Mouse (Mus musculus): ENCODE measurements at regions not wholly inside any gene's neighbourhood (a gene's known extent, or its start where the extent isn't known, plus 50 kb on each side); places are given as distances from the start of the nearest gene placed in this dataset.
A peak's percentile ranks its signal among the peaks of the same experiment; 100 is the strongest.
"Not testable (repeated sequence)": the region's sequence is repeated elsewhere in the genome, so short reads cannot be mapped to it uniquely, and the experiment has no call there.

DNA sequence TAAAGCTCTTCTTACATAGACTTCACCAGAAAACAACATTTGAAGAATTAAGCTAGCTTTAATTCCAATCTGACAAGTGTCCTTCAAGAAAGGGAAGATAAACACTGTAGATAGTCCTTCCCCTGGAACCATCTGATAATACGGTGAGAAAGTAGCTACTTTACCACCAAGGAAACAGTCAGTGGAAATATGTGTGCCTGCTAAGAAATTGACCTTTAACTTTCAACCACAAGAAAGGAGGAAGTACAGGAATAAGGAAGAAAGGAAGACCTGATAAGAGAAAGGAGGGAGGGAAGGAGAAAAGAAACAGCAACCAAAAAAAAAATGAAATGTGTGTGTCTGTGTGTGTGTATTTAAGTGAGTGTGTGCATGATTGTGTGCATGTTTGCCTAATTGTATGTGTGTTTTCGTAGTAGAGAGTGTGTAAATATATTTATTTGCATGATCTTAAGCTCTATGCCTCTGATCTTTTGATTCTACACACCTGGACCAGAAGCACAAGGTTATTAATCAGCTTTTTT is 831.3 kb downstream of the Pla2g4a start:
- no peak for DNase-seq (ENCODE audit: low spot score in 2 of 2)

DNA sequence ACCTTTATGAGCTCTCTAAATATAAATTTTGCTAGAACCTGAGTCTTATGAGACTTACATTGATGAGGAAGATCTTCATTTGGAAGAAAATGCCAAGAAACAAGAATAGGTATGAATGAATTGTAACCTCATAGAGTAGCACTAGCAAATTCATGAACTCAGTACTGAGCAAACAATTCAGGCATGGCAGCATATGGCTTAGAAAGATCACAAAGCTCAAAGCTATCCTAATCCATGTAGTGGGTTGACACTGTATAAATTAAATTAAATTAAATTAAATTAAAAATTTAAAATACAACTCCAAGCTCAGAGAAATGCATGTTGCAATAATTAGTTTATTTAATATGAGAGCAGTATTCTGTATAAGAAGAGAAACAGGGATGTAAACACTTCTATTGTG is 832.0 kb downstream of the Pla2g4a start:
- DNase-seq (ENCODE audit: low spot score in 2 of 2) = no peak

DNA sequence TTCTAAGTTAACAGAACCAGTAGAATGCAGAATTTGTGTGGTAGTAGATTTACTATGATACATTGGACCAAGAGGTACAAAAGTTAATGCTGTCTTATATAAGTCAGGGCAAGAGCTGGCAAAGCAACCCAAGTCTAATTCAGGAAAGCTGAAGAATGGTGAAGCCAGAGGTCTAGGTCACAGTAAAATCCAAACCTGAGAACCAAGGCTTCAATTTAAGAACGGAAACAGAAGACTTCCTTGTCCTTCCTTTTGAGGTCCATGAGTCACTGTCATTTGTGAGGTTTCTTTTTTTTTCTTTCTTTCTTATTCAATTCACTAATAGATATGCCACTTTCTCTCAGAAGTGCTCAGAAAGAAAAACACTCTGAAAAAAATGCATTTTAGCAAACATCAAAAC is 833.4 kb downstream of the Pla2g4a start:
- no peak for DNase-seq (ENCODE audit: low spot score in 2 of 2)

DNA sequence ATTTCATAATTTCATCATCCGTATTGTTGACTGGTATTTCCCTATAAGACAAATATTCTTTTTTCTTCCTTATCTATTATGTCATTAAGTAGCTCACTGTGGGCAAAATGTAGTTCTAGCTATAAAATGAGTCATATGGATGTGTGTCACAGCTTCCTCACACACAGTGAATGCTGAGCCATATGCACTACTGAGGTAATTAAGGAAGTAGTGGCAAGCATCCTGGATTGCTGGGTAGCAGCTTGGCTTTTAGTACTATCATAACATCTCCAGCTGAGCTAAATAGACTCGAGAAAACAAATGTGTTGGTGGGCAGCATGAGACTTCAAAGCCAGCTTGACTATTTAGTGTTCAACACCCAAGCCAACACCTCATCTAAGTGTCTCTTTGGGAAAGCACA is 857.7 kb downstream of the Pla2g4a start:
- peak in 1 of 2 experiments; percentile 1 for DNase-seq (ENCODE audit: low spot score in 2 of 2)

DNA sequence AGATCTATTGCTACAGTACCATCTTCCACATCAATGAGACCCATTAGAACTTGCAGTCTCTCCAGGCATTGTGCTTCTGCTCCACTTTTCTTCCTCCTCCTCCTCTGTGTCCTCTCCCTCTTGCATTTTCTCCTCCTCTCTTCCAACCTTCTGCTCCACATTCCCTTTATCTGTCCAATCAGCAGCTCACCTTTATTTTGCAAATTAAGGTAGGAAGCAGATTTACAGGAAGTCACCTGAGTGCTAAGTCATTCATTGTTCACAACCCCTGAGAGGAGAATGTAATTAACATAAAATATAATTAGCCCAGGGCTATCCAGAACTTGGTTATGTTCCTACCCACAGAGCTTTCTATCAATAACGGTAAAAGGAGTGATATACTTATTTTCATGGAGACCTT is 863.7 kb downstream of the Pla2g4a start:
- DNase-seq (ENCODE audit: low spot score in 2 of 2) = no peak

DNA sequence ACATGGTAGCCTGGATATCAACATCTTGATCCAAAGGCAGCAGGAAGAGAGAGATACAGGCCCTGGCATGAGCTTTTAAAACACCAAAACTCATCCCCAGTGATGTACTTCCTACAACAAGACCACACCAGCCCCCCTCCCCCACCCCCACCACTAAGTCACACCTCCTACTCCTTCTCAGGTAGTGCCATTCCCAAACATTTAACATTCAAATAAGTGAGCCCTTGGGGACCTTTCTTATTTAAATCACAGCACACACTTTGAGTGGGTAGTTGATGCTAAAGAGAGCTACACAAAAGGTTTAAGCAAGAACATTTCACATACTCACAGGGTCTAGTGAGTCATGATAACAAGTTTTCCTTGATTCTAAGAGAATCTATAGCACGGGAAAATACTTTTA is 886.4 kb downstream of the Pla2g4a start:
- no peak for DNase-seq (ENCODE audit: low spot score in 2 of 2)

DNA sequence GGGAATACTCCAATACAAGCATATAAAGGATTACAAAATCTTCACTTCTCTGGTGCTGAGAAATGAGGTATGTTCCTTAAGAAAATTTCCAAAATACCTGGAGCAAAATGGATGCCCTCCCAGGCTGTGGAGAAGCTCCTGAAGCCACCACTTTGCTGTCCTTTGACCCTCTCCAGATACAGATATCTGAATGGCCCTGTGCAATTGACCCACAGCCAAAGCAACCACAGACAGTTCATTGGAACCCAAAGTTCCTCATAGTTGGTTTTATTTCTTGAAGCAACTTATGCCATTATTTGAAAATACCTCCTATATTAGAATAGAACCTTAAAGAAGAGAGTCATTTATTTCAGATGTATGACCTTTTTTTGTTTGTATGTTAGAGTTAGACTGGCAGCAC is 891.5 kb downstream of the Pla2g4a start:
- DNase-seq (ENCODE audit: low spot score in 2 of 2) = no peak

DNA sequence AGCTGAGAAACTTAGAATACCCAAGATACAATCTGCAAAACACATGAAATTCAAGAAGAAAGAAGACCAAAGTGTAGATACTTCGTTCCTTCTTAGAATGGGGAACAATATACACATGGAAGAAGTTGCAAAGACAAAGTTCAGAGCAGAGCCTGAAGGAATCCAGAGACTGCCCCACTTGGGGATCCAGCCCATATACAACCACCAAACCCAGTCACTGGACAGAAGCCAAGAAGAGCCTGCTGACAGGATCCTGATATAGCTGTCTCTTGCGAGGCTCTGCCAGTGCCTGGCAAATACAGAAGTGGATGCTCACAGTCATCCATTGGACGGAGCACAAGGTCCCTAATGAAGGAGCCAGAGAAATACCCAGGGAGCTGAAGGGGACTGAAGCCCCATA is 898.1 kb downstream of the Pla2g4a start:
- not testable (repeated sequence) for DNase-seq (ENCODE audit: low spot score in 2 of 2)

DNA sequence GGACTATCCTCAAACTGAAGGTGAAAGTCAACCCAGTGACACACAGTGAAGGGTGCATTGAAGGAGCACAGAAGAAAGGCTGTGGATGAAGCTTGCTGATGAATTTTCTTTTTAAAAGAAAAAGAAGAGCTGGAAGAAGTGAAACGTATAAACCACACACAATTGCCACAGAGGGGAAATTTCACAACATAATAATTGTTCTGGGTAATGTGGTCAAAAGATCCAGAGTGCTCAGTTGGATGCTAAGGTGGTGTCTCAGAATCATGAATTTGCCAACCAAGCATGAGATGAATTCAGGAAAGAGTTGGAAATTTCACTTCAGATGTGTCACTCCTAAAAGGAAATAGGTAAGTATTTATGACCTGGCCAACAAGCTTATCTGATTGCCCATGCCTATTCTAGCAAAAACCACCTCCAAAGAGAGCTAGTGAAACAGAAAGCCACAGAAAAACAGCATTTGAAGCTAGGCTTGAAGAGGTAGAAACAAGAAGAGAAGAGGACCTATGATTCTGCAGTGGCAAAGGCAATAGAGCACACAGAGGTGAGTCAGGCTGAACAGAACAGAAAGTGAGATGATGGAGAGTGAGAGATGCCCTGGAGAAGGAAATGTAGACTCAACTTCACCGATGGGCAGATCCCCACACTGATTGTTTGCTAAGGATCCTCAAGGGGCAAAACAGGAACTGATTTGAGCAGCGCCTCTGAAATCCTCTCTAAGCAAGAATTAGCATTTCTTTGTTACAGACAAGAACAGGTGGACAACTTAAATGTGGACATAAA is 922.7 kb downstream of the Pla2g4a start:
- no peak for DNase-seq (ENCODE audit: low spot score in 2 of 2)

DNA sequence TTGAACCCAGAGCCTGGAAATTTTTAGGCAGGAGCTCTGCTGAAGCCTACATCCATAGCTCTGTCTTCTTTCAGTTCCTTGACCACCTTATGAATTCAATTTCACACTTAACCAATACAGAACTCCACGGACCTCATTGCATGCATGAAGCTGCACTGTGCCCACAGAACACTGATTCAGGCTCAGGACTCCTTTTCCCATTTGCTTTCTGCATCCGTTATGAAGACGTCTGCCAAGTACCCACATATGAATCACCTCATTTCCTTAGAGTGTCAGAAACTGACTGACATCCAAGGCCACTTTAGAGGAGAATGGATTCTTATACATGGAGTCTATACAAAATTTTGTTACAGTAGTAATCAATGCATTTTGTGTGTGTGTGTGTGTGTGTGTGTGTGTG is 932.8 kb downstream of the Pla2g4a start:
- no peak for DNase-seq (ENCODE audit: low spot score in 2 of 2)

DNA sequence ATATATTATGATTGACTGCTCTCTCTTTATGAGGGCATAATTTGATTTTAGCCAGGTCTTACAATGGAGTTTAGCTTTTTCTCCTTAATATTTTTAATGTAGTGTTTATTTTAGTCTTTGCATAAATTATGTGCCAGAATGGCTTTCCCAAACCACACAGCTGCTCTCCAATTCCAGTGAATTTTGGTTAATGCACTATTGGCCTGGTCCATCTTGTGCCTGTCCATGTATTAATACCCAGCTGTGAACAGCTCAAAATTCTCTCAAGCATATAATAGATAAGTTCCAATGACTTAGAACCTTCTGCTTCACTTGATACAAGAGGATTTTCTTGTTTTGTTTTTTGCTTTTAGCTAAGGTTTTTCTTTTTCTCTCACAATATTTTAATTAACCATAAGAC is 939.4 kb downstream of the Pla2g4a start:
- no peak for DNase-seq (ENCODE audit: low spot score in 2 of 2)

DNA sequence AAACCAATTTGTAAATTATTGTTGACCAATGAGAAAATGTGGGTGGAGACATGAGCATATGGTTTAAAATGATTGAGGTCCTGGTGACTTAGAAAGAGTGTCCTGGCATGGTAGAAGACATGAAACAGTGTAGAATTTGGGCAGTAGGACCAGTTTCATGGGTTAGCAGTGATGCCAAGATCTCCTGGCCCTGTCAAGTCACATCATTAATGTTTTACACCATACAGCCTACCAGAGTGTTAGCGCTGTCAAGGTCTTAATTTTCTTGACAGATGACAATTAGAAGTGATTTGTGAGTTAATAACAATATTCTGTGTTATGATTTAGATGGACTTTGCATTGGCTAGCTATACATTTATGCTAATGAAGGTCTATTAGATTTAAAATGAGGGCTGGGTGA is 939.8 kb downstream of the Pla2g4a start:
- no peak for DNase-seq (ENCODE audit: low spot score in 2 of 2)

DNA sequence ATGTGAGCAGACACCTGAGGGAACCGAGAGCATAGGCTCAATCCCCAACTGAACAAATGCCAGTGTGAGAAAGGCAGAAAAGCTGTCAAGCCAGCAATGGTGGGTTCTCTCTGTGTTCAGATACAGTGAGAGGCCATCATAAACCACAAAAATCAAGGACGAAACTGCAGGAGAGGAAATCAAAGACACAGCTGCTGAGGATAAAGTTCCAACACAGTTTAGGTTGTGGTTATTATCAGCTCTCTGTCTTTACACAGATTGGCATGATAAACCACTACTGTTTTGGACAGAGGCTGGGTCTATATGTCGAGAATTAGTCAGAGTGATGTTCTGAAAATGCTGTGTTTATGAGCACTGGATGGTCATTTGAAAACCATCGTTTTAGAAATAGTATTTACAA is 946.5 kb downstream of the Pla2g4a start:
- no peak for DNase-seq (ENCODE audit: low spot score in 2 of 2)

DNA sequence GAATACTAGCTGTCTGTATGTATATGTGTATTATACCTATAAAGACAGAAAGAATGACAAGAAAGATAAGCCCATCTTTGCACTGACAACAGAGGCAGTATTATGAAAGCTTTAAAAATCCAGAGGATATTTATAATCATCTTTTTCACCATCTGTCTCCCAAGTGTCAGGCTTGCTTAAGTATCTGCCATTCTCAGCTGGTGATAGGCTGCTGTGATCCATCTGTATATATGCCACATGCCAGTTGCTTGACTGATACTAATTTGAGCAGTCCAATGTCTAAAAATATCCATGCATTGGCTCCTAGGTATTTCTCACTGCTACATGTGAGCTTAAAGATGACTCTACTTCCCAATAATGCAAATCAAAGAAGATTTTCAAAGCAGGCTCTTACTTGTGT is 950.3 kb downstream of the Pla2g4a start:
- peak in 1 of 2 experiments; percentile 1 for DNase-seq (ENCODE audit: low spot score in 2 of 2)

DNA sequence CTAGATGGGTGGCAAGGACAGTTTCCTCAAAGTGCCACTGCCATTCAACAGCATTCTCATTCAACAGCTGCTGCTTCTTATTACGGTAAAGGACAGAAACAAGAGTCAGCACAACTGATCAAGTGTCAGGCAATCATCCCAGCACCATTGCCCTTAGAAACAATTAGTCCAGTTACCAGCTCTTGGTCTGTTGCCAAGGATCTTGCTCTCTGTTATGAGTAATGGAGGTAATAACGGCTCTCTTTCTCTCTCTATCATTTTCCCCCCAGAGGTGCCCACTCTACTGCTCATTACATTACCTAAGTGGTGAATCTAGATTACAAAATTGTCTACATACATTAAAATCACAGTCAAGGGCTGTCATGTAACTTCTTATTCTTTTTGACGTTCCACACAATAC is 961.0 kb downstream of the Pla2g4a start:
- DNase-seq (ENCODE audit: low spot score in 2 of 2) = no peak

DNA sequence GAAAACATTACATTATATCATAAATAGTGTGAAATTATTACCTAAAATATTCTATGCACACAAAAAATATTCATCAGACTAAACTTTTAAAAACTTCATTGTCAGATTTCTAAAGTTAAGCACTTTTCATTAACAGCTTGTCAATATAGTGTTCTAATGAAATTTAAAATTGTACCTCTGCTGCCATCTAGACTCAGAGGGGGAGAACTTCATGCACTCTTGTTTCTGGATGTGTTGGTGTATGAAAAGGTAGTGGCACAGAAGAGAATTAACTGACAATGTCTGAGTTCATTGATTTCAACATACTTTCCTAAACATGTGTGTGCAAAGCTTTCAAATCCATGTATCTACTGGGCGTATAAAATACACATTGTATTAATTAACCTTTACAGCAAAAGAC is 967.5 kb downstream of the Pla2g4a start:
- peak; percentile 8 to 62 for DNase-seq (ENCODE audit: low spot score in 2 of 2)

DNA sequence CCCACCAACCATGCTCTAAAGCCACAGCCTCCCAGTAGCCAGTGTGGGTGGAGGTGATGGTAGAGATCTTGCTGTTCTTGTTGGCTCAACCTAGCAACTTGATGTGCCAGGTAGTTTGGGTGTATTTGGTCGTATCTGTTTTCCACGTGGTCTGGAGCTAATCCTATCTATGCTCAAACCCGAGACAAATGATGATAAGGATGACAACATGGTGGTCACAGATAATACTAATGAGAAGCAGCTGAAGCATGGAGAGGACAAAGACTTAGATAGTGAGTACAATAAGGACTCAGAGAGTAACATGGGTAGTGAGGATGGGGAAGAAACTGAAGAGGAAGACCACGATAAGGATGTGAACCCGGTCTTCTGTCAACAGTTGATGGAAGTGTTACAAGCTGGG is 983.7 kb downstream of the Pla2g4a start:
- DNase-seq (ENCODE audit: low spot score in 2 of 2) = no peak

DNA sequence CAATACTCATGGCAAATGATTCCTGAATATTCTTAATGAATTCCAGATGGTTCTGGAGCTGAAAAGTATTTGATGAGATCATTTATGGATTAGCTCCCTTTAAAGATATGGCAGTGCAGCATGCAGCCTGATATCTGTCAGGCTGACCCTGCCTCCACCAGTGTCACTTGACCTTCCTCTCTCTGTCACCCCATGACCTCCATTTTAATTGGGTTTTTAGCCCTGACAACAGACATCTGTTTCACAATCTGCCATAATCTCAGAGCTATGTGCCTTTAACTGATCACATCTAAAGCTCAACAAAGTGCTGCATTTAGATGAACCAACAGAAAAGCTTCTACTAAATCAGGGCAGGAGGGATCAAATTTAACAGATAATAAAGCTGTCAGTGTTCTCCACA is 995.7 kb downstream of the Pla2g4a start:
- no peak for DNase-seq (ENCODE audit: low spot score in 2 of 2)

DNA sequence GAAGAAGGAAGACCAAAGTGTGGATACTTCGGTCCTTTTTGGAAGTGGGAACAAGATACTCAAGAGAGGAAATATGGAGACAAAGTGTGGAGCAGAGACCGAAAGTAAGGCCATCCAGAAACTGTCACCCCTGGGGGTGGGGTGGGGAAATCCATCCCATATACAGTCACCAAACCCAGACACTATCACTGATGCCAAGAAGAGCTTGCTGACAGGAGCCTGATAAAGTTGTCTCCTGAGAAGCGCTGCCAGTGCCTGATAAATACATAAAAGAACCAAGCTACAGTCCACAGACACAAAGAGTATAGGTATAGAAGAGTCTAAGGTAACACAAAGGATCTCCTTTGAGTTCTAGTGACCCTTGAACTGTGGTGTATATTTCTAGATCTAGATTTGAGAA is 1026.7 kb downstream of the Pla2g4a start:
- no peak for DNase-seq (ENCODE audit: low spot score in 2 of 2)

DNA sequence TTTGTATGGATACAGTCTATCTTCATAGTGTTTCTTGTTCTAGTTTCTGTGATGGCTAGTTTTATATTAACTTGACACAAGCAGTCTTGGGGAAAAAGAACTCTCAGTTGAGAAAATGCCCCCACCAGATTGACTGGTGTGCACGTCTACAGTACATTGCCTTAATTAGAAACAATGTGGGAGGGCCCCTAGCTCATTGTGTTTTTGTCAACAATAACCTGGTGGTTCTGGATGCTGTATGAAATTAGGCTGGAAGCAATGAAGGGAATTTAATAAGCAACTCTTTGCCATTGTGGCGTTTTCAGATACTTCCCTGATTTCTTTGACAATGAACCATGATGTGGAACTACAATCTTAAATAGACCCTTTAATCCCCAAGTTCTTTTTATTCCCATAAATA is 1036.6 kb downstream of the Pla2g4a start:
- no peak for DNase-seq (ENCODE audit: low spot score in 2 of 2)

DNA sequence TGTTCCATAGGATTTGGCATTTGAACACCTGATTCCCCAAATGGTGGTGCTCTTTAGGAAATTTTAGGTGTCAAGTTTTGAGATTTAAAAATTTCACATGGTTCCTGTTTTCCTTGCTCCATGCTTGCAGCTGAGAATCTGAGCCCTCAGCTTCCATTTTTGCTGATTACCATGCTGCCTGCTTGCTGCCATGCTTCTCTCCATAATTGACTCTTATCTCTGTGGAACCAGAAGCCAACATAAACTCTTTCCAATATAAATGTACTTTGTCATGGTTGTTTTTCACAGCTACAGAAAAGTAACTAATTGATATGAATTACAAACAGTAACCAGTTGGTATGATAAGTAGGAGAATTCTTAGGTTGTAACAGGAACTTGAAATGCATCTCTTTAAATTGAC is 1044.0 kb downstream of the Pla2g4a start:
- no peak for DNase-seq (ENCODE audit: low spot score in 2 of 2)

DNA sequence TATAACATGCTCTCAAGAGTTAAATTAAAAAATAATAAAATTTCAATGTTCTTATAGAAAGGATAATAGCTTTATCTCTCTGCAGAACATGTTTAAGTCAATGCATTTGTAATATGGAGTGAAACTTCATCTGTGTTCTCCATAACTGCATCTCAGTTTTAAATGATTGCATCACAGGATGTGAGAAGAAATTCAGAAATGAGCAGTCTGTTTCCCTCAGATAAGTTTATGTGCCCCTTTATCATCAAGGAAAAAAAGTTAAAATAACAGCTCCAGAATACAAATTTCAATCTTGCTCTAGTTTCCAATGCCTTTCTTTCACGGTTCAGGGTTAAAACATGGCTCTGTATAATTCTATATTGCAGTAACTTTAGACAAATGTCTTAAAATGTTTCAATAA is 1048.3 kb downstream of the Pla2g4a start:
- no peak for DNase-seq (ENCODE audit: low spot score in 2 of 2)

DNA sequence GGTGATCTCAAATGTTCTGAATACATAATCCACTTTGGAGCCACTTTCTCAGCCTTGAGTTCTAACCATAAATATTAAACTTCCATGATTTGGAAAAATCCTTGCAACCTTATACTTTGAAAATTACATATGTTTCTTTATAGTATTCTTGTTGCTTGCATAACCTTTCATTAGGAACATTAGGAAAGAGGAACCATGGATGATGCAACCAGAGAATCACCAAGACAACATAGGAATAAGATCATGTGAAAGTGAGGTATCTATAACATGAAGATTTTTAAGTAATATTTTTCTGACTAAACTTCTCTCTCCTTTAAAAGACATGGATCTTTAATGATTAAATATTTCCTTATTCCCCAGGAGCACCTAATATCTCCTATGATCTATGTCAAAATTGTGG is 1057.0 kb downstream of the Pla2g4a start:
- DNase-seq (ENCODE audit: low spot score in 2 of 2) = no peak
